Mouse (Mus musculus): ENCODE measurements around the gene Gm20431. TPM values are rescaled to one million over a fixed set of nuclear protein-coding genes. Genes with fewer than 3 reads are reported as not detected.
A peak's percentile ranks its signal among the peaks of the same experiment; 100 is the strongest.

Gm20431 gene
- polyA plus RNA-seq, 1 experiment = not detected

DNA sequence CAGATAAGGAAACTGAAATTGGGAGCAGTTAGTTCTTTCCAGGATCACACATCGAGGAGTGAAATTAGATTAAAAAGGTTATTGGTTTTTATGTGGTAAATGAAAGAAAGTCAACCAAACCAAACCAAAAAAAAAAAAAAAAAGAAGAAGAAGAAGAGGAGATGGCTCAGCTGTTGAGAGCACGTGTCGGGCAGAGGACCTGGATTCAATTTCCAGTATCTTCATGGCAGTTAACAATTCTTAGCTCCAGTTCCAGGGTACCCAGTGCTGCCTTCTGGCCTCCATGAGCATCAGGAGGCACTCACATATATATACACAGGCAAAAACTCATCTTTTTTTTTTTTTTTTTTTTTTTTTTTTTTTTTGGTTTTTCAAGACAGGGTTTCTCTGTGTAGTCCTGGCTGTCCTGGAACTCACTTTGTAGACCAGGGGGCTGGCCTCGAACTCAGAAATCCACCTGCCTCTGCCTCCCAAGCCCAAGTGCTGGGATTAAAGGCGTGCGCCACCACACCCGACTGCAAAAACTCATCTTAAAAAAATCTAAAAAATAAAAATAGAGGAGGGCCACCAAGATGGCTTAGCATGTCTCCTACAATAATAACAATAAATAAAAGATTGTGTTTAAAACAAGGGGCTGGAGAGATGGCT lies 26.3 kb downstream of the Gm20431 start:
- no peak for TF ChIP-seq CTCF (IDR thresholded peaks at IDR 0.05; ENCODE audit: extremely low read depth, insufficient read depth, low read length)
- TF ChIP-seq POLR2A (IDR thresholded peaks at IDR 0.05; ENCODE audit: extremely low read depth, insufficient read depth, low read length) = no peak
- Histone ChIP-seq H3K27ac (ENCODE audit: insufficient read depth, low read length) (no peak overlapping the region), H3K4me1 (ENCODE audit: control insufficient read depth, insufficient read depth, low read length) (peaks cover 3% of the 10 kb centered on the region; the same call in 1 of the 2 replicates)

GRCm38 (mm10) chr2:167634338-167634770 lies 26.9 kb downstream of the Gm20431 start:
- Histone ChIP-seq H3K4me1 (ENCODE audit: control insufficient read depth, insufficient read depth, low read length) (peaks cover 4% of the 10 kb centered on the region; the same call in 1 of the 2 replicates), H3K27ac (ENCODE audit: insufficient read depth, low read length) (0 out of 2 replicates have a peak overlapping the region, but pooled peaks have one; percentile 5), H3K4me3 (ENCODE audit: insufficient read depth, low read length) (no peak overlapping the region)
- no peak for TF ChIP-seq CTCF (IDR thresholded peaks at IDR 0.05; ENCODE audit: extremely low read depth, insufficient read depth, low read length)
- TF ChIP-seq POLR2A (IDR thresholded peaks at IDR 0.05; ENCODE audit: extremely low read depth, insufficient read depth, low read length) = peak; percentile 69

More for the DNA sequence above, 26.3 kb downstream of the Gm20431 start:
- H3K4me3 ChIP-seq (ENCODE audit: insufficient read depth, low read length) = no peak overlapping the region

GRCm38 (mm10) chr2:167633537-167633872 lies 27.8 kb downstream of the Gm20431 start:
- H3K27ac ChIP-seq (ENCODE audit: insufficient read depth, low read length) = no peak overlapping the region
- peaks cover 10% of the 10 kb centered on the region; the same call in 1 of the 2 replicates for H3K4me1 ChIP-seq (ENCODE audit: control insufficient read depth, insufficient read depth, low read length)

GRCm38 (mm10) chr2:167632731-167633536 lies 28.4 kb downstream of the Gm20431 start:
- H3K4me1 ChIP-seq (ENCODE audit: control insufficient read depth, insufficient read depth, low read length) = peaks cover 10% of the 10 kb centered on the region; the same call in 1 of the 2 replicates
- peak overlapping the region; percentile 58; the same call in 1 of the 2 replicates for H3K4me3 ChIP-seq (ENCODE audit: insufficient read depth, low read length)
- peak overlapping the region; percentile 93; the same call in 1 of the 2 replicates for H3K27ac ChIP-seq (ENCODE audit: insufficient read depth, low read length)
- no peak for TF ChIP-seq POLR2A (IDR thresholded peaks at IDR 0.05; ENCODE audit: extremely low read depth, insufficient read depth, low read length)
- no peak for TF ChIP-seq CTCF (IDR thresholded peaks at IDR 0.05; ENCODE audit: extremely low read depth, insufficient read depth, low read length)

More at GRCm38 (mm10) chr2:167633537-167633872, 27.8 kb downstream of the Gm20431 start:
- no peak overlapping the region for H3K4me3 ChIP-seq (ENCODE audit: insufficient read depth, low read length)
- no peak for TF ChIP-seq POLR2A (IDR thresholded peaks at IDR 0.05; ENCODE audit: extremely low read depth, insufficient read depth, low read length)
- TF ChIP-seq CTCF (IDR thresholded peaks at IDR 0.05; ENCODE audit: extremely low read depth, insufficient read depth, low read length) = no peak

- TF ChIP-seq CTCF (IDR thresholded peaks at IDR 0.05; ENCODE audit: extremely low read depth, insufficient read depth, low read length) = no peak
- TF ChIP-seq POLR2A (IDR thresholded peaks at IDR 0.05; ENCODE audit: extremely low read depth, insufficient read depth, low read length) = peak; percentile 47; the same call in 1 of the 2 replicates
- peak within 1 kb of the TSS; percentile 97 for H3K27ac ChIP-seq (ENCODE audit: insufficient read depth, low read length)
- H3K4me1 ChIP-seq (ENCODE audit: control insufficient read depth, insufficient read depth, low read length) = peaks cover 13% of the 10 kb centered on the region
- H3K4me3 ChIP-seq (ENCODE audit: insufficient read depth, low read length) = peak within 1 kb of the TSS; percentile 58
Measured at GRCm38 (mm10) chr2:167631591-167632448, 29.5 kb downstream of the Gm20431 start, which contains the start of gene Ube2v1. Gene Ube2v1, minus strand, starts transcription at chr2:167632095.

DNA sequence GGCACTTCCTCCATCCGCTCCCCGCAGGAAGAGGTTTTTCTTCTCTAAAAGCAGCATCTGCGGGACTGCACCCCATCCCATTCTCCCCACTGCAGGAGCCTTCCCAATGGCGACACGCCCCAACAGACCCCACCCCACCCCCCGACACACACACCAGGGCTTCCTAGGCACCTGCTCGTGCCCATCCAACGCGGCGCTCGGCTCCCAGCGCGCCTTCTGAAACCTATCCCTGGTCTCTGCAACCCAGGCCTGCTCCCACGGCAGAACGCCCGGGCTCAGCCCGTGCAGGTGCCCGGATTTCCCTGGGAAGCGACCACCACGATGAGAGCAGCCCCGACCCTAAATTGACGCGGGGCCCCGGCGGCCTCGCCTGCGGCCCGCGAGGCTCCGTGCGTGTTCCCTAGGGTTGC lies 30.1 kb downstream of the Gm20431 start:
- TF ChIP-seq POLR2A (IDR thresholded peaks at IDR 0.05; ENCODE audit: extremely low read depth, insufficient read depth, low read length) (no peak), CTCF (IDR thresholded peaks at IDR 0.05; ENCODE audit: extremely low read depth, insufficient read depth, low read length) (no peak)
- Histone ChIP-seq H3K4me1 (ENCODE audit: control insufficient read depth, insufficient read depth, low read length) (peaks cover 13% of the 10 kb centered on the region), H3K4me3 (ENCODE audit: insufficient read depth, low read length) (peak overlapping the region; percentile 58), H3K27ac (ENCODE audit: insufficient read depth, low read length) (0 out of 2 replicates have a peak overlapping the region, but pooled peaks have one; percentile 47)

DNA sequence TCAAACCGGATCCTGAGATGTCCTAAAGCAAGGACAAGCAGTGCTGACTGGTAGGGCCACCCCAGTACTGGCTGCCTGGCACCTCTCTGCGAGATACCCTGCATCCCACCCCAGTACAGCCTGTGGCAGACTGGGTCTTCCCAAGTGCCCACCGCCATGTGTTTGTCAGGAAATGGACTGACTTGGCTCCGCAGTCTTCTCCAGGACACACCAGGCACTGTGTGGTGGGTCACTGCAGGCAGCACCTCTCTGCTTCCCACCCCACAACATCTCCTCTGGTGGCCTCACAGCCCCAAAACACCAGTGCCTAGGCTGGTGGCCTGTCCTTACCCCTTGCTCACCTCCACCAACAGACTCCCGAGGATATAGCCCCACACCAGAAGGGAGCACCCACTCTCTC lies 30.9 kb downstream of the Gm20431 start:
- Histone ChIP-seq H3K27ac (ENCODE audit: insufficient read depth, low read length) (no peak overlapping the region), H3K4me1 (ENCODE audit: control insufficient read depth, insufficient read depth, low read length) (peaks cover 15% of the 10 kb centered on the region), H3K4me3 (ENCODE audit: insufficient read depth, low read length) (peak overlapping the region; percentile 58)
- TF ChIP-seq POLR2A (IDR thresholded peaks at IDR 0.05; ENCODE audit: extremely low read depth, insufficient read depth, low read length) (no peak), CTCF (IDR thresholded peaks at IDR 0.05; ENCODE audit: extremely low read depth, insufficient read depth, low read length) (no peak)

- Histone ChIP-seq H3K4me1 (ENCODE audit: control insufficient read depth, insufficient read depth, low read length) (peaks cover 15% of the 10 kb centered on the region), H3K4me3 (ENCODE audit: insufficient read depth, low read length) (peak overlapping the region; percentile 58; the same call in 1 of the 2 replicates), H3K27ac (ENCODE audit: insufficient read depth, low read length) (no peak overlapping the region)
- TF ChIP-seq CTCF (IDR thresholded peaks at IDR 0.05; ENCODE audit: extremely low read depth, insufficient read depth, low read length) (no peak), POLR2A (IDR thresholded peaks at IDR 0.05; ENCODE audit: extremely low read depth, insufficient read depth, low read length) (no peak)
Measured at GRCm38 (mm10) chr2:167629665-167630209, 31.6 kb downstream of the Gm20431 start.

Data from cortical plate, adult 2 months (tissue).